Mouse (Mus musculus) embryonic facial prominence, embryonic 14.5 days (tissue): ENCODE measurements around the gene Ephb4. TPM values are rescaled to one million over a fixed set of nuclear protein-coding genes. Genes with fewer than 3 reads are reported as not detected.
A peak's percentile ranks its signal among the peaks of the same experiment; 100 is the strongest.

Experiments used
- ATAC-seq: fragments of 200-750 bp; cut with Nextera tagmentation; 2 replicates; pipeline ENCODE4 v1.8.0; 2017; ENCODE audit warnings: low read depth, moderate number of reproducible peaks, moderate TSS enrichment
- DNase-seq: peaks from one replicate; pipeline ENCODE4 v3.0.0-alpha.2; 2015; ENCODE audit warnings: low spot score
- H3K27ac ChIP-seq: fragments of 300-500 bp; sonication (generic); replicated peaks from 2 replicates; pipeline ENCODE4 v1.5.1; 2014; ENCODE audit warnings: low read depth, mild to moderate bottlenecking, low read length, moderate library complexity
- H3K27me3 ChIP-seq: fragments of 300-500 bp; sonication (generic); replicated peaks from 2 replicates; pipeline ENCODE4 v1.6.1; 2014; ENCODE audit warnings: low read length; ENCODE audit not compliant: control insufficient read depth, insufficient read depth
- H3K36me3 ChIP-seq: fragments of 300-500 bp; sonication (generic); 2 replicates; pipeline ENCODE4 v1.6.1; 2014; ENCODE audit warnings: low read length, mixed read lengths; ENCODE audit not compliant: control insufficient read depth, insufficient read depth
- H3K4me1 ChIP-seq: fragments of 300-500 bp; sonication (generic); 2 replicates; pipeline ENCODE4 v1.6.1; 2014; ENCODE audit warnings: antibody characterized with exemption, low read length; ENCODE audit not compliant: control insufficient read depth, insufficient read depth
- H3K4me2 ChIP-seq: fragments of 300-500 bp; sonication (generic); 2 replicates; pipeline ENCODE4 v1.6.1; 2014; ENCODE audit warnings: low read depth, mild to moderate bottlenecking, low read length, moderate library complexity, mixed read lengths
- H3K4me3 ChIP-seq: fragments of 300-500 bp; sonication (generic); 2 replicates; pipeline ENCODE4 v1.5.1; 2014; ENCODE audit warnings: low read depth, mild to moderate bottlenecking, low read length
- H3K9ac ChIP-seq: fragments of 300-500 bp; sonication (generic); 2 replicates; pipeline ENCODE4 v1.6.1; 2014; ENCODE audit warnings: low read depth, mild to moderate bottlenecking, low read length, moderate library complexity, mixed read lengths
- H3K9me3 ChIP-seq: fragments of 300-500 bp; sonication (generic); 2 replicates; pipeline ENCODE4 v1.6.1; 2016; ENCODE audit warnings: low read length; ENCODE audit not compliant: control insufficient read depth
- WGBS: fragments of 180-500 bp; shearing (Covaris S2); extraction: QIAGEN DNeasy Blood & Tissue Kit; methylation state at CpG from one replicate; pipeline ENCODE4 v1.1.7; 2014; 5-methylcytosine and 5-hydroxymethylcytosine counted together
- polyA plus RNA-seq: library from polyadenylated mRNA; unstranded; fragments of >200 nt; fragmentation: Nextera tagmentation; extraction: Ambion mirVana; gene quantifications from 2 replicates; pipeline ENCODE4 v1.2.1, GENCODE M21; 2014

The Ephb4 gene
- polyA plus RNA-seq, 1 experiment from 2014 or later, result 57.7 TPM

DNA sequence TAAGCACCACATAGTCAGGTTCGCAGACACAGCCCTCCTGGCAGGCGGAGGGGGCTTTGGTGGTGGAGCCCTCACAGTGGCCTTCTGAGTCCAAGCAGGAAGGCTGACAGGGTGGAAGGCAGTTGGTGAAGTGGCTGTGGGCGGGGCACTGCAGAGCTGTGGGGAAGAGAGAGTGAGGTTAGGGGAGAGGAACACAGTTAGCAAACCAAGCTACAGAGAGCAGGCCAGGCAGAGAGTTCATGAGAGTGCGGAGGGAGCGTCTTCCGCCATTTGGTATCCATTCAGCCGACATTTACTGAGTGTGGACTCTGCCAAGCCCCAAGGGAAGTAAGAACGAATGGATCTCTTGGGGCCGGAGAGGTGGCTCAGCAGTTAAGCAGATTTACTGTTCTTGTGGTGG lies 69.2 kb downstream of the Ephb4 start:
- Histone ChIP-seq H3K9ac (no peak overlapping the region), H3K27me3 (no peaks in the 10 kb centered on the region), H3K36me3 (no peaks in the 10 kb centered on the region), H3K4me3 (no peak overlapping the region), H3K4me1 (no peaks in the 10 kb centered on the region), H3K9me3 (no peaks in the 10 kb centered on the region), H3K4me2 (no peak overlapping the region), H3K27ac (no peak overlapping the region)
- no peak for ATAC-seq
- DNase-seq, result no peak
- WGBS, result 69% methylated on average over 9 of the region's 9 CpGs

DNA sequence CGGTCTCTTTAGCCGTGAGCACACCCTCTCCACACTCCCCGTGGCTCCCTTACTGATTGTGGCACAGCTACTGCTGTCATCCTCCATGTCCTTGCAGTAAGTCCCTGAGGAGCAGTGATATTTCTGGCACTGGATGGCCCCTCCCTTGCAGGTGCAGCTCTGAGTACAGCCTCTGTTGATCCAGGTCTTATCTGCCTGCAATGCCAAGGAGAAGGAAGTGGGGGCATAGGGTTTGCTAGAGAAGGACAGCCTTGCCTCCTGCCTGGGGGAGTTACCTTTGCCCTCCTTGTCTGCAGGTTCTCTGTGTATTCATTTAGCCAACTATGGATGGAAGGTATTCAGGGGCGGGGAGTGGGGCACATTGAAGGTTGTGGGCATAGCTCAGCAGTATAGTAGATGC lies 69.9 kb downstream of the Ephb4 start:
- Histone ChIP-seq H3K27ac (no peak overlapping the region), H3K4me3 (no peak overlapping the region), H3K4me2 (no peak overlapping the region), H3K36me3 (no peaks in the 10 kb centered on the region), H3K27me3 (no peaks in the 10 kb centered on the region), H3K9ac (no peak overlapping the region), H3K9me3 (no peaks in the 10 kb centered on the region), H3K4me1 (no peaks in the 10 kb centered on the region)
- 82% methylated on average over 4 of the region's 4 CpGs for WGBS
- ATAC-seq, result no peak
- DNase-seq, result no peak

DNA sequence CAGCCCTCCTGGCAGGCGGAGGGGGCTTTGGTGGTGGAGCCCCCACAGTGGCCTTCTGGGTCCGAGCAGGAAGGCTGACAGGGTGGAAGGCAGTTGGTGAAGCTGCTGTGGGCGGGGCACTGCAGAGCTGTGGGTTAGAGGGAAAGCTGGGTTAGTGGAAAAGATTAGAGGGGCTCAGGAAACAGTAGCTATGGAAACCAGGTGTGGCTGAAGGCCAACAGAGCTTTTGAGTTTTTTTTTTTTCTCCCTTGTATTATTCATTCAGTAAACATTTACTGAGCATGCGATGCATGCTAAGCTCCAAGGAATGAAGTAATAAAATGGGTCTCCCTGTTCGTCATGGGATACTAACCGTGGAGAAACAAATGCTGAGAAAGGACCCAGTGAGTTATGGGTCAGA lies 75.7 kb downstream of the Ephb4 start:
- 54% methylated on average over 6 of the region's 6 CpGs for WGBS
- DNase-seq, result peak; percentile 34
- peaks cover 7% of the 10 kb centered on the region; the same call in 1 of the 2 replicates for H3K4me1 ChIP-seq
- H3K4me2 ChIP-seq, result no peak overlapping the region
- no peaks in the 10 kb centered on the region for H3K9me3 ChIP-seq
- H3K27me3 ChIP-seq, result no peaks in the 10 kb centered on the region
- no peak overlapping the region for H3K4me3 ChIP-seq
- no peak overlapping the region for H3K9ac ChIP-seq
- no peak overlapping the region for H3K27ac ChIP-seq
- H3K36me3 ChIP-seq, result no peaks in the 10 kb centered on the region
- no peak for ATAC-seq

Other genes with a start within 250 kb of the Ephb4 start
- 8.8 and 8.9 TPM in 2 replicates for gene Trim56, start 233.9 kb upstream of the Ephb4 start, polyA plus RNA-seq
- 0.14 TPM in 1 of 2 replicates, not detected in the other for gene Muc3, start 200.8 kb upstream of the Ephb4 start, polyA plus RNA-seq
- gene Muc3a, start 137.7 kb upstream of the Ephb4 start, polyA plus RNA-seq, result 0.14 and 0.40 TPM in 2 replicates
- gene Ache, start 62.6 kb upstream of the Ephb4 start, polyA plus RNA-seq, result 29.6 and 33.0 TPM in 2 replicates
- gene Ufsp1, start 55.5 kb upstream of the Ephb4 start, polyA plus RNA-seq, result 11.1 and 12.3 TPM in 2 replicates
- 101 and 105 TPM in 2 replicates for gene Srrt, start 42.4 kb upstream of the Ephb4 start, polyA plus RNA-seq
- 72.3 and 88.9 TPM in 2 replicates for gene Trip6, start 35.7 kb upstream of the Ephb4 start, polyA plus RNA-seq
- gene Slc12a9, start 16.5 kb upstream of the Ephb4 start, polyA plus RNA-seq, result 8.6 and 8.8 TPM in 2 replicates
- 0.21 and 0.26 TPM in 2 replicates for gene Zan, start 127.0 kb downstream of the Ephb4 start, polyA plus RNA-seq
- 49.8 and 52.0 TPM in 2 replicates for gene Pop7, start 152.4 kb downstream of the Ephb4 start, polyA plus RNA-seq
- gene Gigyf1, start 168.4 kb downstream of the Ephb4 start, polyA plus RNA-seq, result 8.9 and 9.4 TPM in 2 replicates
- gene Epo, start 183.1 kb downstream of the Ephb4 start, polyA plus RNA-seq, result 0.30 TPM in 1 of 2 replicates, not detected in the other
- gene Gnb2, start 183.4 kb downstream of the Ephb4 start, polyA plus RNA-seq, result 430 and 472 TPM in 2 replicates
- 4.4 and 5.2 TPM in 2 replicates for gene Actl6b, start 203.4 kb downstream of the Ephb4 start, polyA plus RNA-seq
- gene Tfr2, start 219.7 kb downstream of the Ephb4 start, polyA plus RNA-seq, result 1.1 and 1.3 TPM in 2 replicates